Mouse (Mus musculus) heart, embryonic 12.5 days (tissue): Measurements from ENCODE around the gene Edem3. TPM values are rescaled to one million over a fixed set of nuclear protein-coding genes. Genes with fewer than 3 reads are reported as not detected.

ENCODE experiments used
- ATAC-seq: fragments of 200-750 bp; cut with Nextera tagmentation; 2 replicates; pipeline ENCODE4 v1.8.0; 2017; ENCODE audit warnings: moderate TSS enrichment, moderate library complexity; ENCODE audit not compliant: insufficient number of reproducible peaks, low FRiP score
- H3K27ac ChIP-seq: fragments of 300-500 bp; sonication (generic); 2 replicates; pipeline ENCODE4 v1.5.1; 2016; ENCODE audit warnings: mild to moderate bottlenecking, moderate library complexity; ENCODE audit not compliant: poor library complexity, severe bottlenecking
- H3K27me3 ChIP-seq: fragments of 300-500 bp; sonication (generic); replicated peaks from 2 replicates; pipeline ENCODE4 v1.6.1; 2016; ENCODE audit warnings: mild to moderate bottlenecking, moderate library complexity
- H3K36me3 ChIP-seq: fragments of 300-500 bp; sonication (generic); 2 replicates; pipeline ENCODE4 v1.6.1; 2016; ENCODE audit warnings: mild to moderate bottlenecking, moderate library complexity
- H3K4me1 ChIP-seq: fragments of 300-500 bp; sonication (generic); replicated peaks from 2 replicates; pipeline ENCODE4 v1.6.1; 2016; ENCODE audit warnings: mild to moderate bottlenecking
- H3K4me2 ChIP-seq: fragments of 300-500 bp; sonication (generic); 2 replicates; pipeline ENCODE4 v1.6.1; 2016; ENCODE audit warnings: mild to moderate bottlenecking, moderate library complexity
- H3K4me3 ChIP-seq: fragments of 300-500 bp; sonication (generic); 2 replicates; pipeline ENCODE4 v1.5.1; 2016; ENCODE audit warnings: mild to moderate bottlenecking
- H3K9ac ChIP-seq: fragments of 300-500 bp; sonication (generic); 2 replicates; pipeline ENCODE4 v1.6.1; 2016; ENCODE audit warnings: mild to moderate bottlenecking, moderate library complexity
- H3K9me3 ChIP-seq: fragments of 300-500 bp; sonication (generic); replicated peaks from 2 replicates; pipeline ENCODE4 v1.6.1; 2016; ENCODE audit warnings: mild to moderate bottlenecking, moderate library complexity
- WGBS: fragments of 180-500 bp; shearing (Covaris S2); methylation state at CpG from one replicate; pipeline ENCODE4 v1.1.7; 2016; 5-methylcytosine and 5-hydroxymethylcytosine counted together
- polyA plus RNA-seq: library from polyadenylated mRNA; unstranded; fragments of >200 nt; fragmentation: Nextera tagmentation; extraction: Ambion mirVana; gene quantifications from 2 replicates; pipeline ENCODE4 v1.2.1, GENCODE M21; 2016

Edem3 gene
- polyA plus RNA-seq, 1 experiment from 2014 or later, result 25.8 TPM

- Histone ChIP-seq H3K4me3 (no peak overlapping the region), H3K27me3 (no peaks in the 10 kb centered on the region), H3K9ac (no peak overlapping the region), H3K9me3 (no peaks in the 10 kb centered on the region; the same call in 1 of the 2 replicates), H3K4me1 (peaks cover 9% of the 10 kb centered on the region), H3K4me2 (no peak overlapping the region), H3K27ac (no peak overlapping the region), H3K36me3 (no peaks in the 10 kb centered on the region)
- WGBS, result 76% methylated on average over 4 of the region's 4 CpGs
- ATAC-seq, result no peak
These were observed 2.2 kb upstream of the Edem3 start for GRCm38 (mm10) chr1:151752946-151753345.

GRCm38 (mm10) chr1:151753374-151753929, 1.7 kb upstream of the Edem3 start:
- Histone ChIP-seq H3K27me3 (no peaks in the 10 kb centered on the region), H3K4me1 (peaks cover 9% of the 10 kb centered on the region), H3K27ac (no peak overlapping the region), H3K4me2 (no peak overlapping the region), H3K9ac (no peak overlapping the region), H3K36me3 (no peaks in the 10 kb centered on the region), H3K4me3 (no peak overlapping the region), H3K9me3 (no peaks in the 10 kb centered on the region; the same call in 1 of the 2 replicates)
- 65% methylated on average over 8 of the region's 8 CpGs for WGBS
- no peak for ATAC-seq

- no peak for ATAC-seq
- H3K9ac ChIP-seq, result no peak overlapping the region
- no peaks in the 10 kb centered on the region for H3K36me3 ChIP-seq
- H3K4me3 ChIP-seq, result no peak overlapping the region
- peak overlapping the region; percentile 59; the same call in 1 of the 2 replicates for H3K4me2 ChIP-seq
- H3K27ac ChIP-seq, result no peak overlapping the region
- 56% methylated on average over 10 of the region's 10 CpGs for WGBS
- no peaks in the 10 kb centered on the region for H3K27me3 ChIP-seq
- peaks cover 9% of the 10 kb centered on the region for H3K4me1 ChIP-seq
- no peaks in the 10 kb centered on the region; the same call in 1 of the 2 replicates for H3K9me3 ChIP-seq
These were observed 1.1 kb upstream of the Edem3 start for GRCm38 (mm10) chr1:151754028-151754489.

- peak overlapping the region; percentile 65 for H3K27ac ChIP-seq
- peaks cover 9% of the 10 kb centered on the region for H3K4me1 ChIP-seq
- H3K27me3 ChIP-seq, result no peaks in the 10 kb centered on the region
- ATAC-seq, result peak; percentile 24
- 4% methylated on average over 36 of the region's 36 CpGs for WGBS
- H3K9ac ChIP-seq, result peak overlapping the region; percentile 89
- peak overlapping the region; percentile 89 for H3K4me3 ChIP-seq
- H3K9me3 ChIP-seq, result no peaks in the 10 kb centered on the region
- peaks cover 7% of the 10 kb centered on the region; the same call in 1 of the 2 replicates for H3K36me3 ChIP-seq
- peak overlapping the region; percentile 88 for H3K4me2 ChIP-seq
These were observed 671 bp downstream of the Edem3 start for GRCm38 (mm10) chr1:151755660-151756424.

- 15% methylated on average over 1 of the region's 1 CpGs for WGBS
- Histone ChIP-seq H3K9ac (peak overlapping the region; percentile 89), H3K9me3 (no peaks in the 10 kb centered on the region), H3K4me1 (peaks cover 9% of the 10 kb centered on the region), H3K27me3 (no peaks in the 10 kb centered on the region), H3K4me3 (peak overlapping the region; percentile 89), H3K4me2 (peak overlapping the region; percentile 88), H3K36me3 (peaks cover 13% of the 10 kb centered on the region), H3K27ac (no peak overlapping the region)
- ATAC-seq, result no peak
These were observed 1.2 kb downstream of the Edem3 start for GRCm38 (mm10) chr1:151756425-151756728.

- Histone ChIP-seq H3K9ac (no peak overlapping the region), H3K9me3 (no peaks in the 10 kb centered on the region), H3K4me1 (peaks cover 9% of the 10 kb centered on the region), H3K4me2 (no peak overlapping the region), H3K36me3 (peaks cover 22% of the 10 kb centered on the region), H3K27me3 (no peaks in the 10 kb centered on the region), H3K27ac (no peak overlapping the region), H3K4me3 (no peak overlapping the region)
- 84% methylated on average over 6 of the region's 6 CpGs for WGBS
- no peak for ATAC-seq
These were observed 3.1 kb downstream of the Edem3 start for GRCm38 (mm10) chr1:151758301-151758700.

- H3K27me3 ChIP-seq, result no peaks in the 10 kb centered on the region
- H3K4me2 ChIP-seq, result no peak overlapping the region
- H3K27ac ChIP-seq, result no peak overlapping the region
- no peak overlapping the region for H3K4me3 ChIP-seq
- no peak overlapping the region for H3K9ac ChIP-seq
- H3K36me3 ChIP-seq, result peaks cover 22% of the 10 kb centered on the region
- ATAC-seq, result no peak
- WGBS, result 64% methylated on average over 2 of the region's 2 CpGs
- H3K4me1 ChIP-seq, result peaks cover 10% of the 10 kb centered on the region
- no peaks in the 10 kb centered on the region for H3K9me3 ChIP-seq
These were observed 3.8 kb downstream of the Edem3 start for GRCm38 (mm10) chr1:151758991-151759390.

- Histone ChIP-seq H3K9ac (no peak overlapping the region), H3K4me2 (no peak overlapping the region), H3K27ac (no peak overlapping the region), H3K4me1 (peaks cover 8% of the 10 kb centered on the region; the same call in 1 of the 2 replicates), H3K36me3 (peaks cover 26% of the 10 kb centered on the region), H3K4me3 (no peak overlapping the region), H3K27me3 (no peaks in the 10 kb centered on the region), H3K9me3 (no peaks in the 10 kb centered on the region)
- 65% methylated on average over 3 of the region's 3 CpGs for WGBS
- ATAC-seq, result no peak
These were observed 9.1 kb downstream of the Edem3 start for GRCm38 (mm10) chr1:151764236-151764635.

- WGBS, result 85% methylated on average over 2 of the region's 2 CpGs
- H3K4me3 ChIP-seq, result no peak overlapping the region
- no peak overlapping the region for H3K4me2 ChIP-seq
- no peak overlapping the region for H3K27ac ChIP-seq
- H3K4me1 ChIP-seq, result peaks cover 8% of the 10 kb centered on the region; the same call in 1 of the 2 replicates
- peaks cover 22% of the 10 kb centered on the region for H3K36me3 ChIP-seq
- H3K9me3 ChIP-seq, result no peaks in the 10 kb centered on the region
- H3K9ac ChIP-seq, result no peak overlapping the region
- no peak for ATAC-seq
- H3K27me3 ChIP-seq, result no peaks in the 10 kb centered on the region
These were observed 11.0 kb downstream of the Edem3 start for GRCm38 (mm10) chr1:151766166-151766565.

- 86% methylated on average over 3 of the region's 3 CpGs for WGBS
- Histone ChIP-seq H3K4me1 (peaks cover 8% of the 10 kb centered on the region; the same call in 1 of the 2 replicates), H3K9ac (no peak overlapping the region), H3K27me3 (no peaks in the 10 kb centered on the region), H3K9me3 (no peaks in the 10 kb centered on the region), H3K27ac (no peak overlapping the region), H3K36me3 (peaks cover 22% of the 10 kb centered on the region), H3K4me3 (no peak overlapping the region), H3K4me2 (no peak overlapping the region)
- ATAC-seq, result no peak
These were observed 11.9 kb downstream of the Edem3 start for GRCm38 (mm10) chr1:151766976-151767654.

GRCm38 (mm10) chr1:151769200-151769913, 14.2 kb downstream of the Edem3 start:
- Histone ChIP-seq H3K9me3 (no peaks in the 10 kb centered on the region), H3K4me3 (no peak overlapping the region), H3K36me3 (peaks cover 21% of the 10 kb centered on the region), H3K4me2 (no peak overlapping the region), H3K9ac (no peak overlapping the region), H3K27me3 (no peaks in the 10 kb centered on the region), H3K27ac (no peak overlapping the region), H3K4me1 (0 out of 2 replicates have a peak, but pooled peaks cover 4% of the 10 kb centered on the region)
- no peak for ATAC-seq
- 86% methylated on average over 3 of the region's 3 CpGs for WGBS
